Mouse (Mus musculus) neural tube, embryonic 11.5 days (tissue): ENCODE results near the gene BC025920. TPM values are rescaled to one million over a fixed set of nuclear protein-coding genes. Genes with fewer than 3 reads are reported as not detected.
"Not testable (repeated sequence)": the region's sequence is repeated elsewhere in the genome, so short reads cannot be mapped to it uniquely, and the experiment has no call there.

Experiments
- ATAC-seq: fragments of 200-750 bp; cut with Nextera tagmentation; 2 replicates; pipeline ENCODE4 v1.8.0; 2017; ENCODE audit warnings: moderate number of reproducible peaks, mild to moderate bottlenecking, moderate TSS enrichment, moderate library complexity; ENCODE audit not compliant: insufficient read depth, low FRiP score, low TSS enrichment
- DNase-seq: peaks from one replicate; pipeline ENCODE4 v3.0.0-alpha.2; 2015; ENCODE audit warnings: low spot score
- H3K27ac ChIP-seq: fragments of 300-500 bp; sonication (generic); 2 replicates; pipeline ENCODE4 v1.5.1; 2014; ENCODE audit warnings: low read depth, mild to moderate bottlenecking, low read length
- H3K27me3 ChIP-seq: fragments of 300-500 bp; sonication (generic); 2 replicates; pipeline ENCODE4 v1.6.1; 2014; ENCODE audit warnings: mild to moderate bottlenecking, low read length, mixed read lengths; ENCODE audit not compliant: control insufficient read depth, insufficient read depth
- H3K36me3 ChIP-seq: fragments of 300-500 bp; sonication (generic); 2 replicates; pipeline ENCODE4 v1.6.1; 2014; ENCODE audit warnings: mild to moderate bottlenecking, low read length, moderate library complexity, mixed read lengths; ENCODE audit not compliant: control insufficient read depth, insufficient read depth
- H3K4me1 ChIP-seq: fragments of 300-500 bp; sonication (generic); 2 replicates; pipeline ENCODE4 v1.6.1; 2014; ENCODE audit warnings: low read length, mixed read lengths; ENCODE audit not compliant: control insufficient read depth, insufficient read depth
- H3K4me2 ChIP-seq: fragments of 300-500 bp; sonication (generic); 2 replicates; pipeline ENCODE4 v1.6.1; 2014; ENCODE audit warnings: low read depth, mild to moderate bottlenecking, moderate library complexity
- H3K4me3 ChIP-seq: fragments of 300-500 bp; sonication (generic); 2 replicates; pipeline ENCODE4 v1.5.1; 2014; ENCODE audit warnings: low read depth, low read length
- H3K9ac ChIP-seq: fragments of 300-500 bp; sonication (generic); 2 replicates; pipeline ENCODE4 v1.6.1; 2014; ENCODE audit warnings: mild to moderate bottlenecking, low read length
- H3K9me3 ChIP-seq: fragments of 300-500 bp; sonication (generic); 2 replicates; pipeline ENCODE4 v1.6.1; 2016; ENCODE audit warnings: low read length; ENCODE audit not compliant: control insufficient read depth
- WGBS: fragments of 180-500 bp; shearing (Covaris S2); extraction: QIAGEN DNeasy Blood & Tissue Kit; methylation state at CpG from one replicate; pipeline ENCODE4 v1.1.7; 2014; 5-methylcytosine and 5-hydroxymethylcytosine counted together
- polyA plus RNA-seq: library from polyadenylated mRNA; unstranded; fragments of >200 nt; fragmentation: Nextera tagmentation; extraction: Ambion mirVana; gene quantifications from 2 replicates; pipeline ENCODE4 v1.2.1, GENCODE M21; 2014

BC025920 gene
- polyA plus RNA-seq, 1 experiment from 2014 or later: 0.80 TPM

- Histone ChIP-seq H3K4me1 (peaks cover 9% of the 10 kb centered on the region; the same call in 1 of the 2 replicates), H3K27ac (no peak overlapping the region), H3K27me3 (no peaks in the 10 kb centered on the region), H3K9ac (no peak overlapping the region), H3K4me3 (no peak overlapping the region), H3K36me3 (no peaks in the 10 kb centered on the region), H3K4me2 (no peak overlapping the region), H3K9me3 (no peaks in the 10 kb centered on the region)
- DNase-seq (no peak), ATAC-seq (no peak)
- WGBS: 82% methylated on average over 7 of the region's 7 CpGs
Measured at GRCm38 (mm10) chr10:81646015-81646555, 40.0 kb downstream of the BC025920 start.

DNA sequence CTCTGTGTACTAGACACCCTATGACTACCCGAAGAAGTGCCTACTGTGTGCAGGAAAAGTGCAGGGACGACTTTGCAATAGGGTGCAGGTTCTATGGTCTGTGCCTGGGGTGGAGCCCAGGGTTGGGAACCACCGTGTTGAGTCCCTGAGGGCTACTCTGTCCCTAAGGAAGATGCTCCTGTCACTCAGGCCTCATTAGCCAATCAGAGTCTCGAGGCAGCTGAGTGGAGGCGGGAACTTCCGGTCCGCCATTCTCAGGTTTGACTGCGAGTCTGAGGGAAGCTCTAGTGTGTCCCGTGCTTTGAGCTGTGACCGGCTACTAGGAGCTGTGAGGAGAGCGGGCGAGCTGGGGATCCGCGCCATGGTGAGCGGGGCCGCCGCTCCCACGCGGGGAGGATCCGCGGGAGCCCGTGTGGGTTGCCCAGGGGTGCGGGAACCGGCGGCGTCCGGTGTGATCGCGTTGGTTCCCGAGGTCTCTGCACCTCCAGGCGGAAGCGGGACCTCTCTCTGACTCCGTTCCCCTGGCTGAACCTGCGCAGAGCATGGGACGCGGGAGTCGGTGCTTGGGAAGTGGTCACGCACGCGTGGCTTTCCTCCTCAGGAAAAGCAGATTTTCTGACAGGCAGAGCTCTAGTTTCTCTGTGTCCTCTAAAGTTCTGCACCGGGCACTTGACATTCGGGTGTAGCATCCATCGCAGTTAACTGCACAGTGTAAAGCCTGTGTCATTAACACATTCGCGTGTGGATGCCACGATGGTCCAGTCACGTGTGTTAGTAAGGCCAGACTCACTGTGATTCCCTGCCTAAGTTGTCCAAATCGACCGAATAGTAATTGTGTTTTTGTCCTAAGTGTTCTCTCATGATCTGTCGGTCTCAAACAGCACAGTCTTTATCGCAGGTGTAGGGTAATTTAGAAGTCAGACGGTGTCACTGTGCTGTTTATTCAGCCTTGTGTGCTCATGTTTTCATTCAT, 43.0 kb downstream of the BC025920 start, which contains the start of gene Gm10778:
TSS of gene Gm10778 (plus strand) at position 257 of the 973 bp plus-strand sequence.
- peak within 1 kb of the TSS; percentile 42 for H3K4me2 ChIP-seq
- peak; percentile 99 for ATAC-seq
- H3K4me3 ChIP-seq: peak within 1 kb of the TSS; percentile 47

DNA sequence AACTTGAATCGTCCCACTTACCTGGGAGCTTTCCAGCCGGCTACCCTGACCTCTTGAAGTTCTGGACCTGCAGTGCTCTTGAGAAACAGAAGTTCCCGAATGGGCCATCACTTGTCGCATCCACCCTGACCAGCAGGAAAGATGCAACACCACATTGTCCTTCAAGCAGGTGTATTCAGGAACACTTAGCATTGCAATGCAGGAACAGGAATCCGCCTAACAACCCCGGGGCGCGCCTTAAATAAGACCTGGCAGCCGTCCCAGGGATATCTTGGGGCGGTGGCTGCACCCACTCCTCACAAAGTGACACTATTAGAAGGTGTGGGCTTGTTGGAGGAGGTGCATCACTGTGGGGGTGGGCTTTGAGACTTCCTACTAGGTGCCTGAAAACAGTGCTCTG, 49.1 kb downstream of the BC025920 start:
- peaks cover 19% of the 10 kb centered on the region for H3K9me3 ChIP-seq
- H3K27ac ChIP-seq: no peak overlapping the region
- no peaks in the 10 kb centered on the region for H3K27me3 ChIP-seq
- ATAC-seq (no peak), DNase-seq (no peak)
- H3K4me2 ChIP-seq: no peak overlapping the region
- WGBS: 96% methylated on average over 10 of the region's 10 CpGs
- H3K9ac ChIP-seq: no peak overlapping the region
- no peaks in the 10 kb centered on the region for H3K4me1 ChIP-seq
- H3K4me3 ChIP-seq: no peak overlapping the region
- H3K36me3 ChIP-seq: peaks cover 6% of the 10 kb centered on the region; the same call in 1 of the 2 replicates

More for the DNA sequence above, 43.0 kb downstream of the BC025920 start, which contains the start of gene Gm10778:
- DNase-seq: peak; percentile 90
- not testable (repeated sequence) for H3K9me3 ChIP-seq, H3K4me1 ChIP-seq, H3K36me3 ChIP-seq, H3K27ac ChIP-seq, H3K27me3 ChIP-seq
- WGBS: 4% methylated on average over 34 of the region's 52 CpGs
- peak within 1 kb of the TSS; percentile 65 for H3K9ac ChIP-seq

DNA sequence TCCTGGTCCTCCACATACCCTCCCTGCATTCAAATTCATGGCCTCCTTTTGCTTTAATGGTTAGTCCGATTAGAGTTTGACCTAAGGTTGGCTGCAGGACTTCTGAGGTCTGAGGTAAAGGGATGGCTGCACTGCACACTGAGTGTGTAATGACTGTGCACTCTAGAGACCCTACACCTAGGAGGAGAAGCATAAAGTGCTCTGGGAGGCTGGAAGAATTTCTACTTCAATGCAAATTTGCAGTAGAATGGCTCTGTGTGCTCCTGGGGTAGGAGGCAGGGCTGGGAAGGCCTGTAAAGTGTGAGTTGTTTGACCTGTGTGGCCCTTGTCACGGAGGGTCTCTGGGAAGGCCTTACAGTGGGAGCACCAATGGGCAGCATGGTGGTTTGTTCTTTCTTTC, 50.1 kb downstream of the BC025920 start:
- H3K27ac ChIP-seq: no peak overlapping the region
- H3K4me1 ChIP-seq: no peaks in the 10 kb centered on the region
- H3K9ac ChIP-seq: no peak overlapping the region
- H3K9me3 ChIP-seq: peaks cover 19% of the 10 kb centered on the region
- no peak overlapping the region for H3K4me2 ChIP-seq
- H3K27me3 ChIP-seq: no peaks in the 10 kb centered on the region
- DNase-seq (no peak), ATAC-seq (no peak)
- H3K4me3 ChIP-seq: no peak overlapping the region
- peaks cover 6% of the 10 kb centered on the region; the same call in 1 of the 2 replicates for H3K36me3 ChIP-seq
- 93% methylated on average over 2 of the region's 2 CpGs for WGBS

Other genes with a start within 250 kb of the BC025920 start
- gene Mfsd12, start 248.8 kb upstream of the BC025920 start, polyA plus RNA-seq: 5.3 and 5.7 TPM in 2 replicates
- 0.20 and 0.50 TPM in 2 replicates for gene 4930404N11Rik, start 240.5 kb upstream of the BC025920 start, polyA plus RNA-seq
- gene Fzr1, start 227.8 kb upstream of the BC025920 start, polyA plus RNA-seq: 112 and 120 TPM in 2 replicates
- 64.1 and 76.1 TPM in 2 replicates for gene Dohh, start 221.8 kb upstream of the BC025920 start, polyA plus RNA-seq
- 1.7 and 3.0 TPM in 2 replicates for gene Gm48551, start 221.8 kb upstream of the BC025920 start, polyA plus RNA-seq
- 0.97 and 1.3 TPM in 2 replicates for gene Gm48552, start 217.3 kb upstream of the BC025920 start, polyA plus RNA-seq
- 1.9 and 3.5 TPM in 2 replicates for gene Smim24, start 213.2 kb upstream of the BC025920 start, polyA plus RNA-seq
- 16.8 TPM in 2 replicates for gene Nfic, start 150.6 kb upstream of the BC025920 start, polyA plus RNA-seq
- 10.6 and 11.1 TPM in 2 replicates for gene Celf5, start 123.6 kb upstream of the BC025920 start, polyA plus RNA-seq
- 66.2 and 74.2 TPM in 2 replicates for gene Ncln, start 109.9 kb upstream of the BC025920 start, polyA plus RNA-seq
- gene S1pr4, start 106.1 kb upstream of the BC025920 start, polyA plus RNA-seq: 0.45 and 0.58 TPM in 2 replicates
- gene Gna15, start 82.0 kb upstream of the BC025920 start, polyA plus RNA-seq: 0.41 TPM in 2 replicates
- gene Gna11, start 61.1 kb upstream of the BC025920 start, polyA plus RNA-seq: 74.6 and 78.8 TPM in 2 replicates
- gene Aes, start 46.8 kb upstream of the BC025920 start, polyA plus RNA-seq: 266 and 278 TPM in 2 replicates
- 7.0 and 7.3 TPM in 2 replicates for gene Tle2, start 31.7 kb upstream of the BC025920 start, polyA plus RNA-seq
- 6.4 and 7.0 TPM in 2 replicates for gene Tle6, start 5.2 kb upstream of the BC025920 start, polyA plus RNA-seq
- gene Sirt6, start 21.5 kb downstream of the BC025920 start, polyA plus RNA-seq: 45.7 and 46.6 TPM in 2 replicates
- 4.0 and 4.6 TPM in 2 replicates for gene Ankrd24, start 22.3 kb downstream of the BC025920 start, polyA plus RNA-seq
- 6.5 and 6.7 TPM in 2 replicates for gene Gm10778, start 42.8 kb downstream of the BC025920 start, polyA plus RNA-seq
- gene Zfp433, start 98.6 kb downstream of the BC025920 start, polyA plus RNA-seq: 17.9 and 18.3 TPM in 2 replicates
- gene Gm3055, start 164.9 kb downstream of the BC025920 start, polyA plus RNA-seq: 16.3 and 18.0 TPM in 2 replicates
- 4.2 and 4.5 TPM in 2 replicates for gene Gm4767, start 205.9 kb downstream of the BC025920 start, polyA plus RNA-seq